ENCODE assay signal across 9 mouse cellular contexts in genomic region chr8:113664544-113664943, GRCm38 (mm10). TPM values are rescaled to one million over a fixed set of nuclear protein-coding genes. Genes with fewer than 3 reads are reported as not detected.
DNase-seq lines count a peak whose midpoint lies in the region; ATAC-seq and TF ChIP-seq lines count a peak whose summit lies in the region.
"Had no signal": no experiment of that assay in that cellular context is flagged by ENCODE, and none has a peak within 500 bp of the region (broad histone marks: within the 10 kb centered on the region; RNA-seq: fewer than 3 reads in every experiment).

No protein-coding gene starts in this region.

- WGBS in forebrain, embryonic 13.5 days = 3% methylated on average over 2 of the region's 2 CpGs
- WGBS in large intestine, adult 2 months = 6% methylated on average over 2 of the region's 2 CpGs
- 6% methylated on average over 2 of the region's 2 CpGs for WGBS in lung, adult 2 months

- no peaks in the 10 kb centered on the region for H3K9me3 ChIP-seq in ES-Bruce4 (replicated peaks; ENCODE audit: control insufficient read depth, insufficient read depth, low read length, poor library complexity, severe bottlenecking)
- no peaks in the 10 kb centered on the region for H3K9me3 ChIP-seq in forebrain, embryonic 13.5 days (replicated peaks)
- H3K9me3 ChIP-seq: heart, embryonic 13.5 days had no signal

- H3K27me3 ChIP-seq in ES-Bruce4 (ENCODE audit: control insufficient read depth, insufficient read depth, low read length, poor library complexity, severe bottlenecking) = no peaks in the 10 kb centered on the region
- H3K27me3 ChIP-seq in forebrain, embryonic 13.5 days = no peaks in the 10 kb centered on the region
- H3K27me3 ChIP-seq: heart, embryonic 13.5 days had no signal

- no peak overlapping the region for H3K4me3 ChIP-seq in ES-Bruce4 (ENCODE audit: low read depth, low read length)
- H3K4me3 ChIP-seq in forebrain, embryonic 13.5 days = no peak overlapping the region
- H3K4me3 ChIP-seq in lung, adult 2 months (replicated peaks; ENCODE audit: extremely low read depth, low read depth, low read length) = no peak overlapping the region
- H3K4me3 ChIP-seq: heart, embryonic 13.5 days had no signal

- no peak for TF ChIP-seq EP300 in ES-Bruce4 (IDR thresholded peaks at IDR 0.05; ENCODE audit: insufficient read depth, low read depth, low read length)

- no peak for TF ChIP-seq POLR2A in ES-Bruce4 (IDR thresholded peaks at IDR 0.05; ENCODE audit: insufficient read depth, low read length)
- TF ChIP-seq POLR2A in lung, adult 2 months (IDR thresholded peaks at IDR 0.05; ENCODE audit: borderline replicate concordance, extremely low read depth, low read depth, low read length) = no peak

- peak; percentile 73 for DNase-seq in brain, embryonic 18.5 days (ENCODE audit: low read depth, low spot score)
- DNase-seq in heart, postnatal 36 days = peak; percentile 67 to 76
- DNase-seq in large intestine, adult 2 months (ENCODE audit: low read depth, low spot score) = peak; percentile 21
- peak; percentile 71 for DNase-seq in lung, adult 2 months
- peak; percentile 38 for DNase-seq in ovary, postnatal 10 days (ENCODE audit: low spot score)
- peak; percentile 74 for DNase-seq in thymus, postnatal 14 days

- no peaks in the 10 kb centered on the region for H3K36me3 ChIP-seq in ES-Bruce4 (ENCODE audit: control insufficient read depth, insufficient read depth, low read length, poor library complexity, severe bottlenecking)
- no peaks in the 10 kb centered on the region for H3K36me3 ChIP-seq in forebrain, embryonic 13.5 days (ENCODE audit: poor library complexity, severe bottlenecking)
- H3K36me3 ChIP-seq: heart, embryonic 13.5 days had no signal

- intact Hi-C loops in heart, postnatal 36 days (cut with DNase I) = loop anchor here (1.0 to 10.0 kb wide), 6 partner anchors 186 to 773 kb away; partner anchors contain the start of genes Nudt7 and Wwox

- no peak overlapping the region for H3K9ac ChIP-seq in ES-Bruce4 (ENCODE audit: low read depth, poor library complexity, severe bottlenecking)
- H3K9ac ChIP-seq in forebrain, embryonic 13.5 days = no peak overlapping the region
- H3K9ac ChIP-seq: heart, embryonic 13.5 days had no signal

- ATAC-seq in forebrain, embryonic 13.5 days = peak; percentile 89

- peak; percentile 66 for TF ChIP-seq CTCF in ES-Bruce4 (IDR thresholded peaks at IDR 0.05; ENCODE audit: low read depth, low read length)
- peak; percentile 87 for TF ChIP-seq CTCF in lung, adult 2 months (IDR thresholded peaks at IDR 0.05; ENCODE audit: insufficient read depth, low read length)

- H3K4me2 ChIP-seq in forebrain, embryonic 13.5 days = no peak overlapping the region
- H3K4me2 ChIP-seq: heart, embryonic 13.5 days had no signal

- H3K27ac ChIP-seq in ES-Bruce4 (ENCODE audit: insufficient read depth, low read length) = no peak overlapping the region
- H3K27ac ChIP-seq in forebrain, embryonic 13.5 days = no peak overlapping the region
- H3K27ac ChIP-seq: heart, embryonic 13.5 days had no signal

- H3K4me1 ChIP-seq in ES-Bruce4 (ENCODE audit: control insufficient read depth, insufficient read depth, low read length) = no peaks in the 10 kb centered on the region
- peaks cover 29% of the 10 kb centered on the region for H3K4me1 ChIP-seq in forebrain, embryonic 13.5 days
- no peaks in the 10 kb centered on the region for H3K4me1 ChIP-seq in lung, adult 2 months (ENCODE audit: control insufficient read depth, insufficient read depth, low read length)
- H3K4me1 ChIP-seq: heart, embryonic 13.5 days had no signal

RNA-seq across cellular contexts. Expression of gene Syce1l, which starts 21.5 kb away (rescaled TPM):
- not detected in 2 replicates for polyA plus RNA-seq in ES-Bruce4 (2011; ENCODE audit: insufficient read depth, insufficient read length, low read depth, missing spikeins)
- polyA plus RNA-seq in forebrain, embryonic 13.5 days (2015; fragmentation: Nextera tagmentation; extraction: Ambion mirVana) = not detected in 2 replicates
- not detected for total RNA-seq in heart, postnatal 36 days (2021)
- polyA plus RNA-seq in large intestine, adult 2 months (2012; rRNA removed) = not detected in 2 replicates
- 0.18 TPM in 1 of 2 replicates, not detected in the other for polyA plus RNA-seq in lung, adult 2 months (2012; rRNA removed)
- polyA plus RNA-seq: heart, embryonic 13.5 days had no signal

RNA-seq across cellular contexts. Expression of gene Mon1b, which starts 29.2 kb away (rescaled TPM):
- 8.8 and 9.2 TPM in 2 replicates for polyA plus RNA-seq in ES-Bruce4 (2011; ENCODE audit: insufficient read depth, insufficient read length, low read depth, missing spikeins)
- polyA plus RNA-seq in forebrain, embryonic 13.5 days (2015; fragmentation: Nextera tagmentation; extraction: Ambion mirVana) = 9.7 and 10.6 TPM in 2 replicates
- total RNA-seq in heart, postnatal 36 days (2021) = 1 to 10 TPM; 5.5 to 5.7 TPM
- 5.1 and 7.2 TPM in 2 replicates for polyA plus RNA-seq in large intestine, adult 2 months (2012; rRNA removed)
- polyA plus RNA-seq in lung, adult 2 months (2012; rRNA removed) = 9.5 and 10.9 TPM in 2 replicates

Comparison
In these comparisons a context has a peak if more than half of its experiments do, and no peak if none do; other contexts are left out.
1. DNase-seq: peak in every context shown above with its lines; median percentile 74 in thymus, postnatal 14 days; 73 in brain, embryonic 18.5 days; 72 in heart, postnatal 36 days; 71 in lung, adult 2 months; 38 in ovary, postnatal 10 days; 21 in large intestine, adult 2 months.